Mouse (Mus musculus) retina, embryonic 14.5 days (tissue): ENCODE data around the gene Ccr9.
A peak's percentile ranks its signal among the peaks of the same experiment; 100 is the strongest.
"Not testable (repeated sequence)": the region's sequence is repeated elsewhere in the genome, so short reads cannot be mapped to it uniquely, and the experiment has no call there.

Experiments
- DNase-seq: peaks from one replicate; pipeline ENCODE4 v3.0.0-alpha.2; 2015; ENCODE audit warnings: low spot score

Ccr9 gene

DNA sequence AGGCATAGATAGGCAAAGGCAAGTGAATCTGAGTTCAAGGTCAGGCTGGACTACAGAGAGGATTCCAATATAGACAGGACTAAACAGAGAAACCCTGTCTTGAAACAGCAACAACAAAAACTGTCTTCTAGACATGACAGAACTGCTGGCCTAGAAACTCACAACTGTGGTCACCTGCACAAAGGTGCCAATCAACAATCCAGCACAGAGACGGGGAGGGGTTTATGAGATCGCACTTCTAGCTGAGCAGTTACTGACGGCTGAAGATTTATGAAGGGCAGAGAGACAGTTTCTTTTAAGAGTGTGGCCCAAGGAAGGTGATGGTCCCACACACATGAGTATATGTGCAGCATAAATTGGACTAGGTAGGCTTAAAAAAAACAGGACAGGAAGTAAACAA is 38.1 kb downstream of the Ccr9 start:
- no peak for DNase-seq

DNA sequence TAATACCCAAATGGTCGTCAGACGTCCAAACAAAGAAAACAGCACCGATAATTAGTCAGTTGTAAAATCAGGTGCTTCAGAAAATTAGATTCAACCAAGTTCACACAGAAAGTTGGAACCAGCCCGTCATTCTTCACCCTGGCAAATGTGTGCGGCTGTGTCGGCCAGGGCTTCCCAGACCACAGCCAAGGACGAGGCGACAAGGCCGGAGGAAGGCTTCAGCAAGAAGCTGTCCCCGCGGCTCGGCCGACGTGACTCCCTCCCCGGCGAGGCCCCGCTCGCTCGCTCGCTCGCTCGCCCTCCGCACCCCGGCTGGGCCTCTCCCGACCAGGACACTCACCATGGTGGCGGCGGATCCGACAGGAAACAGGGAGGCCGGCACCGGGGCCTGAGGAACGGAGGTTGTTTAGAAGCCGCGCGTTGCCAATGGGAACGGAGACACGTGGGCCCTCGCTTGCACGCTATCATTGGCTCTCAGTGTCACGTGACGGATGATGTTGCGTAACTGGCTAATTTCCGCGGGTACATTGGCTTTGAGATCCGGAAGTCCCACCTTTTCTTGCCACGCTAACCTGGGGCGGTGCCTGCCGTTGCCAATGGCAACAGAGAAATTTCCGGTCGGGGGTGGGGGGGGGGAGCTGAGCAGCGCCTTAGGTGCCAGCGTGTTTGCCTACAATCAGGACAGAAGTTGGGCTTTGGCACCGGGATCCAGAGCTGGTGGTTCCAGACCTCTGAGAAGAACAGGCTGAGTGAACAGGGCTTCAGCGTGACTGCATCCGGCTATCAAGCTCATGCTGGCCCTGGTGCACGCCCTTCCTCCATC is 39.2 kb downstream of the Ccr9 start, which contains the start of gene Lztfl1:
Gene Lztfl1, minus strand, starts transcription at position 512 of the 823 bp plus-strand sequence.
- DNase-seq = peak; percentile 99

DNA sequence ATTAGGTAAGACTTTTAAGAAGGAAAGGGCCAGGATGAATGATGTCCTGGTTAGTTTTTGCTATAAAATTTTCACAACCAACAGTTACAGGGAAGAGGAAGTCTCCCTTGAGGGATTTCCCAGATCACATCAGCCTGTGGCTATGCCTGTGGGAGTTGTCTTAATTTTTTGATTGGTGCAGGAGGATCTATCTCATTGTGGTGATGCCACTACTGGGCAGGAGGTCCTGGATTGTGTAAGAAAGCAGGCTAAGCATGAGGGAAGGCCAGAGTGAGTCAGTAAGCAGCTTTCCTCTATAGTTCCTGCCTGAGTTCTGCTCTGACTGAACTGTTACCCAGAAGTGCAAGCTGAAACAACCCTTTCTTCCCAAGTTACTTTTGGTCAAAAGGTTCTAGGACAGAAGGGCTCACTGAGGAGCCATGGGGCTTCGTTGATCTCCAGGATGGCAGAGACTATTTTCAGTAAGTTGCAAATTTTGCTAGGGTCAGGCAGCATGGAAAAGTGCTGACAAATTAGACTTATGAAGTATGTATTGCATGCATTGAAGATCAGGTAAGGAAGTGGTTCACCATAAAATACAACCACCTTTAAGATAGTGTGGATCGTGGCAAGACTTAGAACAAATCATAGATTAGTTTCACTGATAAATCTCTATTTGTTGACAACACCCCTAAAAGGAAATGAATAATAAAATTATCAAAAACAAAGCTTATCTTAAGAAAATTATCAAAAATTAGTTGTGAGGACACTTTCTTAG is 44.7 kb downstream of the Ccr9 start:
- no peak for DNase-seq

DNA sequence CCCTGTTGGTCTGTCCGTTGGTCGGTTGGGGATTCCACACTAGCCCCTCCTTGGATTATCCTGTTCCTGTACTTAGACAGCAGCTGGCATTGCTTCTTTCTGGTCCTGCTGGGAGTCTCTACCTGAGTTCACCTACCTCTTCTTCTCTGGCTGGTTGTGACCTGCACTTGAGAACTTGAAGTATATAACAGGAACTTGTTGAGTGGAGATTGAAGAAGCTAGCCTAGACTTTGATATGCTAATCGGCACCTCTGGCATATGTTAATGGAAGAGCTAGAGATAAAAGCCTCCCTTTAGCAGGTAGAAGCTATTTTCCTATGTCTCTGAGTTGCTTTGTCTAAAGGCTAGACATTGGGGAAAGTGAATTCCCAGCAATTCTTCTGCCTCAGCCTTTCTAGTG is 53.0 kb downstream of the Ccr9 start:
- no peak for DNase-seq

DNA sequence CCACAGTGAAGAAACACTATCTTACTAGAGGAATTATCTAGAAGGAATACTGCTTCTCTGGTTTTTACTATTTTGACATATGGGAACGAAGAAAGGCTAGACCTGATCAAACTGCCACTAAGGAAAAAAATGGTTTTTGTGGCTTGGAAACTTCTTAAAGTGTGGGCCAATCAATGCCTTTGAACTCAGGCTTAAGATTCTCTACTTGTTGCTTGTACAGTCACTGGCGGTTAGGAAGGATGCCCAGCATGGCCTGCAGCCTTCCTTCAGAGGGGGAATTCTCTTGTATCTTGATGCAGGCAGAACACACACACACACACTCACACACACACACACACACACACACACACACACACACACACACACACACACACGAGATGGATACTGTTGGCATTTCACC is 55.9 kb downstream of the Ccr9 start:
- no peak for DNase-seq

DNA sequence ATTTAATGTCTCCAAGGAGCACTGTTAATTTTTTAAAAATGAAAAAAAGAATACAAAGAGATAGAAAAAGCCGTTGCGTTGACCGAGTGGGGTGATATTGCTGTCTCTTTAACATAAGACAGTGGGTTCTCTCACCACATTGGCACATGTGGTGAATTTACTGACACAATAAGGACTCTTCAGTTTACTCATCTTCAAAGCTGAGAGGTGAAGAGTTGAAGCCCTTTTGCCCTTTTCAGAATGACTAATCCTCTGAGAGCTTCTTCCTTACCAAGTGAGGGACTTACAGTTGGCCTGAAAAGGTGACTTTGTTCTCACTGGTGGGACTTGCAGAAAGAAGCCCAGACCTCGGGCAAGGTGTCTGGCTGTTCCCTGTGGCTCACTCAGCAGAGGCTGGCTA is 62.6 kb downstream of the Ccr9 start:
- no peak for DNase-seq

DNA sequence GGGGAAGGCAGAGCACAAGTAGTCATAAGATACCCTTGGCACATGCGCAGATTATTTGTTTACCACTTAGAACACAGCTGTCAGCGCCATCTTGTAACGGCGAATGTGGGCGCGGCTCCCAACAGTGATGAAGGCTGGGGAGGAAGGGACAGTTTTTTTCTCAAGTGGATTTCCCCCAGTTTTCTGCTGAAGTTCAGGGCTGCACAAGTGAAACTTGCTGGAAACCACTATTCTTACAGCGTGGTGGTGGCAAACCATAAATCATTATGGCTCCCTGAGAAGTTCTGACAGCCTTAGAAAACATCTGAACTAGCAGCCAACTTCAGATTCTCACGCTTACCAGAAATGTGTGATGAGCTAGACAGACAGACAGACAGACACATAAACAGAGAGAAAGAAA is 71.4 kb downstream of the Ccr9 start:
- DNase-seq = not testable (repeated sequence)

DNA sequence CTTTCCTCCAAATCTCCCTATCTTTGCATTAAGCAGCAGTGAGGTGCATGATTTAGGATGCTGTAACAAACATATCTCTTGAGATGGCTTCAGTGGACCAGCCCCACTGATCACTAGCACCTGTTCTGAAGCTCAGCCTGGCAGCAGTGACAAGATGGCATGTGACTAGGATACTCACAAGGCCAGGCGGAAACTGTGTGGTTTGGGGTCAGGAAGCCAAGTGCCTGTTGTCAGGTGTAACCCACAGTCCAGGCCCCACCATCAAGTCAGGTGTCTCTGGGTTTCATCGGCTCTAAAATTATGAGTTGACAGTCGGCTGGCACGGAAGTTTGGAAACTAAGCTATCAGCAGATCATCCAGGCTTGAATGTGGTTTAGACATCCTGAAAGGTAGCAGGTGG is 76.1 kb downstream of the Ccr9 start:
- no peak for DNase-seq

DNA sequence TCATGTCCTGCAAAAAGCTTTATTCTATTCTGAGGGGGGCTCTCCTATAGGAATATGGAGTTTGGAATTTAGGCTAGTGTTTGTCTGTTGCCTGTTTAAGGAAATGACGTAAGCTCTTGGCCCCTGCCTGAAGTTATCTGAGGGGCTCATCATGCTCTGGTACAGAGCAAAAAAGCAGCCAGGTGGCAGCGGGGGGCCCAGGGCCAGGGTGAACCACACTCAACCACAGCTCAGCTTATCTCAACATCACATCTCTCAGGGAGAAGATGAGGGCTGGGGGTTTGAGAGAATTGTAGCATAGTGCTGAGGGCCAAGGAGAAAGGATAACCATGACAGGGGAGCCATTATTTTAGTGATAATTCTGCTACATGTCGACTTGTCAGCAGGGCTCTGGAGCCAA is 78.5 kb downstream of the Ccr9 start:
- DNase-seq = no peak

DNA sequence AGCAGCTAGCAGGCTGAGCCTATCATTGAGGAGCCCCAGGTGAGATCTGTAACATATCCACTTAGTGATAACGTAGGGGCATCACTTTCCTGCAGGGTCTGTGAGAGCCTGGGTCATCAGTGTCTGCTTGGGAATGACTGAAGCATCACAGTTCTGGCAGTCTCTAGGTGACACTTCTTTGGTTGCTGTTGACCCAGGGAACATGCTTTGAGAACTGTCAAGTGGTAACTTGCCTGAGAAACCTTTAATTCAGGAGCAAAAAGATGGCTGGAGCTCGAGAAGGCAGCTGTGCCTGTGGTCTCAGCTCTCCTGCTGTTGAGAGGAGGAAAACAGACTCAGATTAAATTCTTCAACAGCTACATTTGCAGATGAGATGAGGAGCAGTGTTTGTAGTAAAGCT is 79.1 kb downstream of the Ccr9 start:
- DNase-seq = no peak

DNA sequence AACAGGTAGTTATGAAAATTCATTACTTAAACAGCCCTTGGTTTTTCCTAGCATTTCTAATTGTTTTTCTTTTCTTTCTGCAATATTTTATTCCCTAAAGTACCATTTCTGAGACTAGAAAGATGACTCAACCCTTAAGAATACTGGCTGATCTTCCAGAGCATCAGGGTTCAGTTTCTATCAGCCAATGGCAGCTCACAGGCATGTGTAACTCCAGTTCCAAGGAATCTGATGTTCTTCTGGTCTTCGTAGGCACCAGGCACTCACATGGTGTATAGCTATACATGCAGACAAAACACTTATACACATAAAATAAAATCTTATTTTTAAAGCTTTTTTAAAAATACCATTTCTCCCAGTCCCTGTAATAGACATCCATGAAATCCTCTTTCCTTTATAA is 79.9 kb downstream of the Ccr9 start:
- DNase-seq = no peak

DNA sequence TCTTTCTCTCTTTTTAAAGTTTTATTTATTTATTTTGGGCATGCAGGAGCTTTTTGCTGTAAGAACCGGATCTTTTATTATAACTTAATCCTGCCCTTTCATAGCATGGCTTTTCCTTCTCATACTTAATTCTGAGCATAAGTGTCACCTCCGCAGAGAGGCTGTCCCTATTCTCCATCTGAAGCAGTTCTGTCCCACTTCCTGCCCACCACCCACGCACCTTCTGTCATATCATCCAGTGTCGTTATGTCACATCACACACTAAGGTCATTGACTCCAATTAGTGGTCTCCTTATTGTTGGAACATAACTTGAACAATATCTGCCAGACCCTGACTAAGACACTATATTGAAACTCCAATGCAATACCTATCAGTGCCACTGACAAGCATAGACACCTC is 80.4 kb downstream of the Ccr9 start:
- no peak for DNase-seq

DNA sequence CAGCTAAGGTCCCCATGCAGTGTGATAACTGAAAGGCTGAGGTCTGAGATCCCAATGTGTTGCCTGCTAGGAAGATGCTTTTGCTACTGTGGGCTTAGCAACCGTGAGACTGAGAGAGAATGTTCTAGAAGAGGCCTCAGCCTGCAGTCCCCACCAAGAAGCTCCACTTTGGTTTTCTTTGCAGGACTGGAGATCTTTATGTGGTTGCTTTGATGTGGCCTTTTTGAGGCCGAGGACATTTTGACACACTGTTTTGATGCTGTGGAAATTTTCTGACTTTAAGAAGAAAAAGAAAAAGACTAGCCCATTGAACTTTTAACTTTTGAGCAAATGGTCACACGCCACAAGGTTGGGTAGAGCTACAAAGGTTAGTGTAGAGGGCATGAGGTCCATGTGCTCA is 82.6 kb downstream of the Ccr9 start:
- no peak for DNase-seq

DNA sequence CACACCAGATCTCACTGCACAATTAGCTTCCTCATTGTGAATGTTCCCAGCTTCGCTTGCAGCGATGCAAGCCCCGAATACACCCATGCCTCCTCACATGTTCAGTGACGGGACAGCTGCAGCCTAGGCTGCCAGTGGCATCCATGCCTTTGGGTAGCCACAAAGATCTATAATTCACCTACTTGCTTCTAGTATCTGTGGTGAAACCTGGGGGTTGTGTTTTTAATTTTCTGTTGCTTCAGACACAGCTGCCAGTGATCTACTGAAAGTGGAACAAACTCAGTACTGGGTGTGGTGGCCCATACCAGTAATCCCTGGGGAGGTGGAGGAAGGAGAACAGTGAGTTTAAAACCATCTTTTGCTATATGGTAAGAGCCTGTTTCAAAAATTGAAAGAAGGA is 84.6 kb downstream of the Ccr9 start:
- no peak for DNase-seq

DNA sequence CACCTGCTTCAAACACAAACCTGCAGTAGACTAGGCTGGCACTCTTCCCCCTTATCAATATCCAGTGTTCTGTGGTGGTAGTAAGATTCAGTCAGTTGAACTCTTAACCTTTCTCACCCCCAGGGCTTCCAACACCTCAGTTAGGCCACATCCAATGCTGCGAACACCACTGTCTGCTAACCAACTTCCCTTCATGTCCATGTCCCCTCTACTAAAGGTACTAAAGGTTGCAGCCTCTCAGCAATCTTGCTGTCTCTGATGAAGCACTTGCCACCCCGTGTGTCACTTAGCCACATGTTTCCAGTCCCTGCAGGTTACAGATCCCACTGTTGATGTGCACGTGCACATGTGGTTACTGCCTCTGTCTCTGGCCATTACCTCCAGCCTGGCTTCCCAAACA is 85.5 kb downstream of the Ccr9 start:
- no peak for DNase-seq

DNA sequence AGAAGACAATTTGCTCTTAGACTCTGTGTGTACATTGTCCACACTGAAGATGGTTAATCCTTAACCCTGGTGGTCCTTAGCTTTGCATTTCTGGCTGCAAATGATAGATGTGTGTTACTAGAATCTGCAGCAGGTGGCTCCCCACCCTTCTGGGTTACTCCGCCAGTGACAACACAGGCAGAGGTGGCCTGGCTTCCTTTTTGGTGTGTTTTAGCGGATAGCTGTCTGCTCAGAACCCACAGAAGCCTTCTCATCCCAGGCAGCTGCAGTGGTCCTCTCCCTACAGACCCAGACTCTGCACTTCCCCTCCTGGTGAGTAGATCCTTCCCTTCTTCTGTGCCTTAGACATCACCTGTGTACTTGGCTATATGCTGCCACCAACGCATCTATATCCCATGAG is 88.8 kb downstream of the Ccr9 start:
- no peak for DNase-seq

DNA sequence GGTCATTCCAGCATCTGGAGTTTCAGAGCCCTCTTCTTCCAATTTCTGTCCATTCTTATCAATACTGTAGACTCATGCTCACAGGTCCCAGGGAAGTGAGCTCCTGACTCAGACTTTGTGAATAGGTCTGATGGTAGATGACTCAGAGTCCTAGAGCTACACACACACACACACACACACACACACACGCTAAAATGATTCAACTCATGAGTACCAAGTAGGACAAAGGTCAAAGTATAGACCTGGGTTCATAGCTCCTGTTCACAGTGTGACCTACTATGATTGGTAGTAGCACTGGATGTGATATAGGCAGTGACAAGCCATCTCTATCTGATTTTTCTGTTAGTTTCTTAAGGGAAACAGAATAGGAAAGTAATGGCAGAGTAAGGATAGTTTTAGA is 90.2 kb downstream of the Ccr9 start:
- DNase-seq = no peak

DNA sequence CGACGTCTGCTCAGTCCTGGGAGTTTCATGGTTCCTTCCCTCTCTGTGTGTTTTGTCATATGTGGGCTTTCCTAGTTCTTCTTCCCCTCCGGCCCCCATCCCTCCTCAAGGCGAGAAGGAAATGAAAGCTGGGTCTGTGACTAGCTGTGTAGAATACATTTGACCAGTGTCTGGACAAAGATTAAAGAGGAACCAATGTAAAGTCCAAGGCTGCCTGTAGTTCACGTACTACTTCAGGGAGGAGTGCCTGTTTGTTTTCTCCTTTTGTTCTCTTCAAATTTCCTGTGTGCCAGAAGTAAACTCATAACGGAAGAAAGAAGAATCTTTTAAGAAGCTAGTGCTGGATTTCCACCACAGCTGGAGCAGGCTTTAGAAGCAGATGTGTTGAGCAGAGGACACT is 91.3 kb downstream of the Ccr9 start:
- no peak for DNase-seq

DNA sequence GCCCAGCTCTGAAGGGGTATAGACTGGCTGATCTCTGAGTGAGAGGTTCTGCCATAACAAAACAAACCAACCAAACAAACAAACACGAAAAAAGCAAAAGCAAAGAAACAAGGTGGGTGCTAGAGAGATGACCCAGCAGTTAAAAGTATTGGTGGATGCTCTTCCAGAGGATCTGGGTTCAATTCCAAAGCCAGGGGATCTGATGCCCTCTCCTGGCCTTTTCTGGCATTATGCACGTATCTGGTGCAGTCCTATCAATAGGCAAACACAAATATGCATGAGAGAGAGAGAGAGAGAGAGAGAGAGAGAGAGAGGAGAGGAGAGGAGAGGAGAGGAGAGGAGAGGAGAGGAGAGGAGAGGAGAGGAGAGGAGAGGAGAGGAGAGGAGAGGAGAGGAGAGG is 95.1 kb downstream of the Ccr9 start:
- peak; percentile 6 for DNase-seq

DNA sequence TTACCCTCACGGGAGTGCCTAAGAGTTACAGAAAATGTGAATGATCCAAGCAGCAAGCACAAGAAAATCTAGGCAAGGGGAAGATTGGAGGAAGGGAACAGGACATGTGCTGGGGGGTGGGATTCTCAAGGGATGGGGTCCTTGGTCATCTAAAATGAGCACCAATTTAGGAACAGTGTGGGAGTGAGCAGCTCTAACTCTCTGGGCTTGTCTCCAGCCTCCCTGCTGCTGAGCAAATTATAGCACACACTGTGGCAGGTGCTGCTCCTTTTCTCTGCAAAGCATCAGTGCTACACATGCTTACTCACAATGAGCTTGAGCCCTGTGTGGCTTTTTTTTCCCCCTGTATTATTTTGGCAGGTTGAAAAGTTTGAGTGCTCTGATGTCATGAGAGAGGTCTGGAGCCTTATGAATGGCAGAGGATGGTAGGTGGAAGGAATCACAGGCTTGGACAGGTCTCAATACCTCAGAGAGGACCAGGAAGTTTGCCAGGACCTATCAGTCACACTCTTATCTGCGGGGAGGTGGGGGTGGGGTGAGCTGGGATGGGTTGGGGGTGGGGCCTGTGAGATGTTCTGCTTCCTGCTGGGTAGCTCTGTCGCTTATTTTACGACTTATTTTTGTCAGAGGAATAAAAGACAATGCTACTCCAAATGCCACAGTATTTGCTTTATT is 110.8 kb downstream of the Ccr9 start:
- no peak for DNase-seq

DNA sequence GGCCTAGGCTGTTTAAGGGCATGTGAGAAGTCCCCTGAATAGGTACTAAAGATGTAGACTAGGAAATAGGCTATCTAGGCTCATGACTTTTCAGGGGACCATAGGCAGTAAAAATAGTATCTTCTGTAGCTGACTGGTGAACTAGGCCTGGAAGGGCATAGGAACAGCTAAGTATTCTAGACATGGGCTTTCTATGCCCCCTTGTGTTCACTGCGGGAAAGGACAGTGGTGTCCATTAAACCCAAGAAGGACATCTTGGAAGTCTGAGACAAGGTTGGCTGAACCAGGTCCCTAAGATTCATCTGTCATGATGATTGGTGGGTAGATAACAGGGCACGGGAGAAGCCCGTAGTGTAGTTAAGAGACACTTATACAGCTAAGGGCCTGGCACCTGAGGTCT is 117.9 kb downstream of the Ccr9 start:
- peak; percentile 72 for DNase-seq

DNA sequence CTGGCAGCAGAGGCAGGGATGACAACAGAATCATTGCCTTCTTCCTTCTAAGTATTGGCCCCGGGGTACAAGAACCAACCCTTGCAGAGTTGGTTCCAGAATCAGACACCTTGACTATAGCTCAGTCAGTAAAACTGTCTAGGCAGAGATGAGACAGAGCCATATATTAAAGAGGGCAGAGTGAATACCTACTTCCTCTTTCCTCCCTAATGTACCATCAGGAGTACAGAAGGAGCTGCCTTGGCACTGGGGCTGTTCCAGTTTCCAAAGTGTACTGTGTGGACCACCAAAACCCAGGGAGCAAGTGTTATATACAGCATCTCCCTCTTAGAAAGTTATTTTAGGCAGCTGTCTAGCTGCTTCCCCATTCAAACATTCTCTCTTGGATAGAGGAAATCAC is 123.3 kb downstream of the Ccr9 start:
- no peak for DNase-seq

DNA sequence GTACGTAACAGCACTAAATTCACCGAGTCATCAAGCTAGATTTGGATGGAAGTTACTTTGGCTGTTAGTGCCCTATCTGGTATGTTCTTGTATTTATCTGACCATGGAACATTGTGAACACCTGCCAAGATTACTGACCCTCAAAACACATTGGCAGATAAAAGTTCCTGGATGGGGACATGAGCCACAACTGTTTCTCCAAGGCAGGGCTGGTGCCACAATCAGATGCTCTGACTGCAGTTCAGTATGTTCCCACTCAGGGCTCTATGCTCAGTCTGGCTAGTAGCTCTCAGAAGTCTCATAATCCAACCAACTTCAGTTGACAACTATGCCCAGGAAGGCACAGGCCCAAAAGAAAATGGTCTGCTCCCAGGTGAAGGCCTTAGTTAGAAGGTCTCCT is 124.2 kb downstream of the Ccr9 start:
- DNase-seq = no peak
